Mouse (Mus musculus): ENCODE measurements around the gene Ankrd55. TPM values are rescaled to one million over a fixed set of nuclear protein-coding genes. Genes with fewer than 3 reads are reported as not detected.

Gene Ankrd55
- polyA plus RNA-seq, 1 experiment from 2014 or later, result 0.11 TPM

- H3K27ac ChIP-seq (ENCODE audit: low read depth, low read length), result no peak overlapping the region
- H3K4me3 ChIP-seq (ENCODE audit: low read depth, low read length), result no peak overlapping the region
- no peaks in the 10 kb centered on the region for H3K27me3 ChIP-seq (replicated peaks; ENCODE audit: control insufficient read depth, insufficient read depth, low read length)
- no peaks in the 10 kb centered on the region for H3K36me3 ChIP-seq (ENCODE audit: control insufficient read depth, insufficient read depth, low read length)
- no peak overlapping the region for H3K4me2 ChIP-seq
- H3K9ac ChIP-seq (ENCODE audit: low read depth, low read length), result no peak overlapping the region
- H3K4me1 ChIP-seq (replicated peaks; ENCODE audit: control insufficient read depth, insufficient read depth, low read length), result peaks cover 3% of the 10 kb centered on the region; the same call in 1 of the 2 replicates
- H3K9me3 ChIP-seq (ENCODE audit: control insufficient read depth, low read length), result no peaks in the 10 kb centered on the region
- no peak for DNase-seq (ENCODE audit: low spot score)
- ATAC-seq (replicated peaks; ENCODE audit: low FRiP score), result no peak
- WGBS, result 73% methylated on average over 1 of the region's 1 CpGs
Observed at GRCm38 (mm10) chr13:112287135-112287534, 1.1 kb upstream of the Ankrd55 start.

- Histone ChIP-seq H3K4me1 (replicated peaks; ENCODE audit: control insufficient read depth, insufficient read depth, low read length) (peaks cover 3% of the 10 kb centered on the region; the same call in 1 of the 2 replicates), H3K9me3 (ENCODE audit: control insufficient read depth, low read length) (no peaks in the 10 kb centered on the region), H3K27ac (ENCODE audit: low read depth, low read length) (no peak overlapping the region), H3K36me3 (ENCODE audit: control insufficient read depth, insufficient read depth, low read length) (no peaks in the 10 kb centered on the region), H3K27me3 (replicated peaks; ENCODE audit: control insufficient read depth, insufficient read depth, low read length) (no peaks in the 10 kb centered on the region), H3K4me3 (ENCODE audit: low read depth, low read length) (no peak overlapping the region), H3K4me2 (no peak overlapping the region; the same call in 1 of the 2 replicates), H3K9ac (ENCODE audit: low read depth, low read length) (no peak overlapping the region)
- no peak for DNase-seq (ENCODE audit: low spot score)
- ATAC-seq (replicated peaks; ENCODE audit: low FRiP score), result 0 out of 2 replicates have a peak, but pooled peaks have one; percentile 15
- WGBS, result 54% methylated on average over 6 of the region's 6 CpGs
Observed at GRCm38 (mm10) chr13:112287571-112288224, 553 bp upstream of the Ankrd55 start.

DNA sequence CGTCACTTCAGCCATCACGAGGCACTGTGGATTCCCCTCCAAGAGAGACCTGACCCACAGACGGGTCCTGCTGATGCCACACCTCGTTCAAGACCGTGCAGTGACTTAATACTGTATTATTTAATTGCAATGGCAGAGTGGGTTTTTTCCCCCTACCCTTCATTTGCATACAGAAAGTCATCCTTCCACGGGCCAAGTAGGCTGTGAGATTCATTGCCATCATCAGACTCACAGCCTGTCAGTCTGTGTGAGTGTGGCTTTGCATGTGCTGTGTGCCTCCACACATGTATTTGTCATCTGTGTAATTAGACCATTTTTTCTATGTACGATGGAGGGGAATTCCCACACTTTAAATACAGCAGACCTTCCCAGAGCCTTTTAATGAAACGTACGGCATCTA is 1.1 kb downstream of the Ankrd55 start:
- ATAC-seq (replicated peaks; ENCODE audit: low FRiP score), result no peak
- Histone ChIP-seq H3K4me1 (replicated peaks; ENCODE audit: control insufficient read depth, insufficient read depth, low read length) (peaks cover 3% of the 10 kb centered on the region; the same call in 1 of the 2 replicates), H3K4me2 (no peak overlapping the region)

GRCm38 (mm10) chr13:112289981-112290380 is 1.7 kb downstream of the Ankrd55 start:
- Histone ChIP-seq H3K9me3 (ENCODE audit: control insufficient read depth, low read length) (no peaks in the 10 kb centered on the region), H3K4me1 (replicated peaks; ENCODE audit: control insufficient read depth, insufficient read depth, low read length) (peaks cover 3% of the 10 kb centered on the region; the same call in 1 of the 2 replicates), H3K9ac (ENCODE audit: low read depth, low read length) (no peak overlapping the region), H3K27ac (ENCODE audit: low read depth, low read length) (no peak overlapping the region), H3K36me3 (ENCODE audit: control insufficient read depth, insufficient read depth, low read length) (no peaks in the 10 kb centered on the region), H3K27me3 (replicated peaks; ENCODE audit: control insufficient read depth, insufficient read depth, low read length) (no peaks in the 10 kb centered on the region), H3K4me3 (ENCODE audit: low read depth, low read length) (no peak overlapping the region), H3K4me2 (no peak overlapping the region)
- DNase-seq (ENCODE audit: low spot score) (no peak), ATAC-seq (replicated peaks; ENCODE audit: low FRiP score) (no peak)
- WGBS, result 47% methylated on average over 4 of the region's 4 CpGs

More for the DNA sequence above, 1.1 kb downstream of the Ankrd55 start:
- Histone ChIP-seq H3K27me3 (replicated peaks; ENCODE audit: control insufficient read depth, insufficient read depth, low read length) (no peaks in the 10 kb centered on the region), H3K36me3 (ENCODE audit: control insufficient read depth, insufficient read depth, low read length) (no peaks in the 10 kb centered on the region), H3K9me3 (ENCODE audit: control insufficient read depth, low read length) (no peaks in the 10 kb centered on the region), H3K9ac (ENCODE audit: low read depth, low read length) (no peak overlapping the region), H3K27ac (ENCODE audit: low read depth, low read length) (no peak overlapping the region), H3K4me3 (ENCODE audit: low read depth, low read length) (no peak overlapping the region)
- WGBS, result 76% methylated on average over 9 of the region's 9 CpGs
- DNase-seq (ENCODE audit: low spot score), result no peak

- Histone ChIP-seq H3K4me3 (ENCODE audit: low read depth, low read length) (no peak overlapping the region), H3K4me2 (no peak overlapping the region), H3K27ac (ENCODE audit: low read depth, low read length) (no peak overlapping the region), H3K9ac (ENCODE audit: low read depth, low read length) (no peak overlapping the region), H3K27me3 (replicated peaks; ENCODE audit: control insufficient read depth, insufficient read depth, low read length) (no peaks in the 10 kb centered on the region), H3K36me3 (ENCODE audit: control insufficient read depth, insufficient read depth, low read length) (no peaks in the 10 kb centered on the region), H3K4me1 (replicated peaks; ENCODE audit: control insufficient read depth, insufficient read depth, low read length) (peaks cover 3% of the 10 kb centered on the region; the same call in 1 of the 2 replicates), H3K9me3 (ENCODE audit: control insufficient read depth, low read length) (no peaks in the 10 kb centered on the region)
- WGBS, result 52% methylated on average over 4 of the region's 4 CpGs
- no peak for DNase-seq (ENCODE audit: low spot score)
- no peak for ATAC-seq (replicated peaks; ENCODE audit: low FRiP score)
Observed at GRCm38 (mm10) chr13:112292489-112292888, 4.2 kb downstream of the Ankrd55 start.

- Histone ChIP-seq H3K9me3 (ENCODE audit: control insufficient read depth, low read length) (no peaks in the 10 kb centered on the region), H3K36me3 (ENCODE audit: control insufficient read depth, insufficient read depth, low read length) (no peaks in the 10 kb centered on the region), H3K27me3 (replicated peaks; ENCODE audit: control insufficient read depth, insufficient read depth, low read length) (no peaks in the 10 kb centered on the region), H3K4me1 (replicated peaks; ENCODE audit: control insufficient read depth, insufficient read depth, low read length) (no peaks in the 10 kb centered on the region; the same call in 1 of the 2 replicates), H3K9ac (ENCODE audit: low read depth, low read length) (no peak overlapping the region), H3K27ac (ENCODE audit: low read depth, low read length) (no peak overlapping the region), H3K4me2 (no peak overlapping the region), H3K4me3 (ENCODE audit: low read depth, low read length) (no peak overlapping the region)
- no peak for ATAC-seq (replicated peaks; ENCODE audit: low FRiP score)
- DNase-seq (ENCODE audit: low spot score), result no peak
- 93% methylated on average over 6 of the region's 6 CpGs for WGBS
Observed at GRCm38 (mm10) chr13:112293092-112293491, 4.8 kb downstream of the Ankrd55 start.

DNA sequence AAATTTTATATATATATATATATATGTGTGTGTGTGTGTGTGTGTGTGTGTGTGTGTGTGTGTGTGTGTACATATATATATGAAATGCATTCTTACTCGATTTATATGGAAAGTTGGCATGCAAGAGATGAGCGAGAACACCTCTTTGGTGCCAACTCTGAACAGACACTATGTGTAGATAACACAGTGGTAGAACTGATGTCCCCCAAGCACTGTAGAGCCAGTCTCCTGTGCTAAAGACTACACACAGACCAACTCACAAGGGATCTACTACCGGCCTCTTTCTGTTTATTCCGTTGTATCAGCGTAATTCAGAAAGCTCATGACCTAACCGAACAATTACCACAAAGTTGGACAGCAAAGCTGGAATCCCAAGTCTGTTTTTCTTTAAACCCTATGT is 6.2 kb downstream of the Ankrd55 start:
- H3K4me2 ChIP-seq, result no peak overlapping the region
- no peaks in the 10 kb centered on the region for H3K27me3 ChIP-seq (replicated peaks; ENCODE audit: control insufficient read depth, insufficient read depth, low read length)
- WGBS, result 83% methylated on average over 6 of the region's 6 CpGs
- H3K9ac ChIP-seq (ENCODE audit: low read depth, low read length), result no peak overlapping the region
- H3K4me3 ChIP-seq (ENCODE audit: low read depth, low read length), result no peak overlapping the region
- H3K9me3 ChIP-seq (ENCODE audit: control insufficient read depth, low read length), result no peaks in the 10 kb centered on the region
- H3K36me3 ChIP-seq (ENCODE audit: control insufficient read depth, insufficient read depth, low read length), result no peaks in the 10 kb centered on the region
- H3K4me1 ChIP-seq (replicated peaks; ENCODE audit: control insufficient read depth, insufficient read depth, low read length), result no peaks in the 10 kb centered on the region
- H3K27ac ChIP-seq (ENCODE audit: low read depth, low read length), result no peak overlapping the region
- no peak for DNase-seq (ENCODE audit: low spot score)
- no peak for ATAC-seq (replicated peaks; ENCODE audit: low FRiP score)

DNA sequence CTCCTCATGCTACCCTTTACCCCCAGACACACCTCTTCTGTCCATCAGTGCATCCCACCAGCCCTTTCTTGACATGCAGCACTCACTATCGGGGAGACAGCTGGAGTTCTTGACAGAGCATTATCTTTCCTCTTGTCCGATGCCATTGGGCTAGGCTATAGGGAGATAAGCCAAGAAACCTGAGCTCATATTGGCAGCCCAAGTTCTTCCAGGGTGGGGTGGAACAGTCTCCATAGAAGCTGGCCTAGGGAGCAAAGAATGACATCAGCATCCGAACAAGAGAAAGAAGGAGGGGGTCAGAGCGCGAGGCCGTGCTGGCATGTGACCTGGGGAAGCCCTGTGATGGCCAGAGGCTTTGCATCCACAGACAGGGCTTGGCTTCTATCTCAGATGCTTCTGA is 9.5 kb downstream of the Ankrd55 start:
- no peak for DNase-seq (ENCODE audit: low spot score)
- ATAC-seq (replicated peaks; ENCODE audit: low FRiP score), result no peak

DNA sequence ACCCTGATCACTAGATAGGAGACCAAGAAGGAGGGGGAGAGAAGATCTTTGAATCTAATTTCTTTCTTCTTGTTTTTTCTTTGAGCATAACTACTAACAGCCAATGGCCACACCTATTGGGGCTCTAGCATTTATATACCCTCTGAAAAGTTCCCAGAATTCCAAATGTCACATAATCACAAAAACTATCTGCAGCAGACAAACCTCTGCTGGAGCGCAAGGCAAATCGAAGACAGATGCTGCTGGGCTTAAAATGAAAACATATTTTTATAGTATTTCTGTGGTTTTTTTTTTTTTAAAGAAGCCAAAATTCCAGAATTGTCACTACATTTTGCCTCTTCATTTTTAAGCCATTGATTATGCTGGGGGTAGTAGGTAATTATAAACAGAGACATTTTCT is 15.2 kb downstream of the Ankrd55 start:
- no peak for DNase-seq (ENCODE audit: low spot score)

More for the DNA sequence above, 9.5 kb downstream of the Ankrd55 start:
- no peaks in the 10 kb centered on the region for H3K27me3 ChIP-seq (replicated peaks; ENCODE audit: control insufficient read depth, insufficient read depth, low read length)
- 86% methylated on average over 6 of the region's 6 CpGs for WGBS
- H3K9me3 ChIP-seq (ENCODE audit: control insufficient read depth, low read length), result no peaks in the 10 kb centered on the region
- H3K4me2 ChIP-seq, result no peak overlapping the region
- H3K4me1 ChIP-seq (replicated peaks; ENCODE audit: control insufficient read depth, insufficient read depth, low read length), result no peaks in the 10 kb centered on the region
- H3K27ac ChIP-seq (ENCODE audit: low read depth, low read length), result no peak overlapping the region
- no peaks in the 10 kb centered on the region for H3K36me3 ChIP-seq (ENCODE audit: control insufficient read depth, insufficient read depth, low read length)
- no peak overlapping the region for H3K4me3 ChIP-seq (ENCODE audit: low read depth, low read length)
- H3K9ac ChIP-seq (ENCODE audit: low read depth, low read length), result no peak overlapping the region

More for the DNA sequence above, 15.2 kb downstream of the Ankrd55 start:
- Histone ChIP-seq H3K4me1 (replicated peaks; ENCODE audit: control insufficient read depth, insufficient read depth, low read length) (no peaks in the 10 kb centered on the region), H3K36me3 (ENCODE audit: control insufficient read depth, insufficient read depth, low read length) (no peaks in the 10 kb centered on the region), H3K9me3 (ENCODE audit: control insufficient read depth, low read length) (no peaks in the 10 kb centered on the region), H3K4me2 (no peak overlapping the region), H3K4me3 (ENCODE audit: low read depth, low read length) (no peak overlapping the region), H3K27ac (ENCODE audit: low read depth, low read length) (no peak overlapping the region), H3K27me3 (replicated peaks; ENCODE audit: control insufficient read depth, insufficient read depth, low read length) (no peaks in the 10 kb centered on the region), H3K9ac (ENCODE audit: low read depth, low read length) (no peak overlapping the region)
- WGBS, result 88% methylated on average over 2 of the region's 2 CpGs
- no peak for ATAC-seq (replicated peaks; ENCODE audit: low FRiP score)

All from liver, embryonic 11.5 days (tissue).